Mouse (Mus musculus) sigmoid colon, adult 10 weeks (tissue): Measurements from ENCODE around the gene Ppp3cb. TPM values are rescaled to one million over a fixed set of nuclear protein-coding genes. Genes with fewer than 3 reads are reported as not detected.

Source experiments
- polyA plus RNA-seq: library from polyadenylated mRNA; stranded (reverse); fragments of 350-450 nt; fragmentation: Illumina TruSeq; extraction: RNeasy Lipid Tissue Mini Kit (QIAGEN cat#74804); gene quantifications from one replicate; pipeline ENCODE4 v1.2.3, GENCODE M21; 2014; ENCODE audit warnings: low read depth, low replicate concordance

Ppp3cb gene
- polyA plus RNA-seq: 215 TPM

GRCm38 (mm10) chr14:20546415-20546814 is at the start of gene Ppp3cb:
Gene Ppp3cb, minus strand, starts transcription at chr14:20546573.

GRCm38 (mm10) chr14:20496603-20497002 is 49.8 kb downstream of the Ppp3cb start, which contains the start of gene Mss51:
Gene Mss51, minus strand, starts transcription at chr14:20496901.

GRCm38 (mm10) chr14:20479291-20480194 is 66.8 kb downstream of the Ppp3cb start, which contains the start of gene Anxa7:
Gene Anxa7, minus strand, starts transcription at chr14:20480133.

GRCm38 (mm10) chr14:20451765-20452331 is 94.5 kb downstream of the Ppp3cb start, which contains the start of gene Cfap70:
Gene Cfap70, minus strand, starts transcription at chr14:20452226.

Other genes with a start within 250 kb of the Ppp3cb start
- 20.6 TPM for gene Ecd, start 198.5 kb downstream of the Ppp3cb start, polyA plus RNA-seq
- gene Fam149b, start 198.4 kb downstream of the Ppp3cb start, polyA plus RNA-seq: 37.5 TPM
- 59.5 TPM for gene Dnajc9, start 157.7 kb downstream of the Ppp3cb start, polyA plus RNA-seq
- gene Mrps16, start 152.9 kb downstream of the Ppp3cb start, polyA plus RNA-seq: 6.3 TPM
- not detected for gene Cfap70, start 94.3 kb downstream of the Ppp3cb start, polyA plus RNA-seq
- gene Anxa7, start 66.4 kb downstream of the Ppp3cb start, polyA plus RNA-seq: 223 TPM
- gene Mss51, start 49.7 kb downstream of the Ppp3cb start, polyA plus RNA-seq: 1.9 TPM
- 5.5 TPM for gene Usp54, start 94.5 kb upstream of the Ppp3cb start, polyA plus RNA-seq
- not detected for gene Myoz1, start 110.0 kb upstream of the Ppp3cb start, polyA plus RNA-seq
- not detected for gene Synpo2l, start 121.8 kb upstream of the Ppp3cb start, polyA plus RNA-seq
- 50.2 TPM for gene Sec24c, start 127.7 kb upstream of the Ppp3cb start, polyA plus RNA-seq
- 20.6 TPM for gene Fut11, start 148.4 kb upstream of the Ppp3cb start, polyA plus RNA-seq
- gene Chchd1, start 156.4 kb upstream of the Ppp3cb start, polyA plus RNA-seq: 105 TPM
- gene Zswim8, start 161.0 kb upstream of the Ppp3cb start, polyA plus RNA-seq: 6.8 TPM
- gene Ndst2, start 188.0 kb upstream of the Ppp3cb start, polyA plus RNA-seq: 5.1 TPM
- 20.8 TPM for gene Camk2g, start 247.5 kb upstream of the Ppp3cb start, polyA plus RNA-seq